Mouse (Mus musculus): Measurements from ENCODE around the gene Cipc. TPM values are rescaled to one million over a fixed set of nuclear protein-coding genes. Genes with fewer than 3 reads are reported as not detected.

The Cipc gene
- polyA plus RNA-seq, 1 experiment from 2014 or later: 16.3 TPM

DNA sequence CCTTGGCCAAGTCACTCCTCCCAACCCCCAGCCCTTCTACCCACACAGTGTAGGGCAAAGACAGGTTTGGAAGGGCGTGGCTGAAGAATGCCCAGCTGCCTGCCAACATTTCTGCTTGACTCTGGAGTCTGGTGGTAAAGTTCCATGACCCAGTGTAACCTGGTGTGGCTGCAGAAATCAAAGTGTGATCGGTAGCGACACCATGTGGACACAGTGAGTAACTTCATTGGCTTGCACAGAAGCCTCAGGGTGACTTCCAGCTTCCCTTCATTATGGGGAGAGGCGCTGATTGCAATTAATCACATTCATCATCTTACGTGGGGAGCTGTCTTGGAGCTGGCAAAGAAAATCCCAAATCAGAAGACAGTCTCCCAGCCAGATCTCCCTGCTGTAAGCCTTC is 23.0 kb upstream of the Cipc start:
- no peak overlapping the region for H3K4me3 ChIP-seq (ENCODE audit: low read depth, low read length)
- DNase-seq (ENCODE audit: low spot score): peak; percentile 80
- H3K4me2 ChIP-seq (ENCODE audit: low read length): no peak overlapping the region

GRCm38 (mm10) chr12:86930934-86931729 is 15.7 kb upstream of the Cipc start:
- H3K4me3 ChIP-seq (ENCODE audit: low read depth, low read length): no peak overlapping the region
- WGBS: 75% methylated on average over 6 of the region's 6 CpGs
- H3K36me3 ChIP-seq (ENCODE audit: control insufficient read depth, insufficient read depth, low read length): no peaks in the 10 kb centered on the region
- H3K9ac ChIP-seq (ENCODE audit: low read length): no peak overlapping the region
- DNase-seq (ENCODE audit: low spot score) (no peak), ATAC-seq (replicated peaks; ENCODE audit: low FRiP score, low TSS enrichment, low read depth) (no peak)
- H3K4me2 ChIP-seq (ENCODE audit: low read length): no peak overlapping the region
- no peaks in the 10 kb centered on the region for H3K27me3 ChIP-seq (replicated peaks; ENCODE audit: control insufficient read depth, insufficient read depth, low read length)
- H3K9me3 ChIP-seq (ENCODE audit: control insufficient read depth, low read length): peaks cover 3% of the 10 kb centered on the region; the same call in 1 of the 2 replicates
- no peak overlapping the region for H3K27ac ChIP-seq (ENCODE audit: low read depth)
- H3K4me1 ChIP-seq (replicated peaks; ENCODE audit: control insufficient read depth, insufficient read depth, low read length): no peaks in the 10 kb centered on the region

More for the DNA sequence above, 23.0 kb upstream of the Cipc start:
- peaks cover 3% of the 10 kb centered on the region; the same call in 1 of the 2 replicates for H3K9me3 ChIP-seq (ENCODE audit: control insufficient read depth, low read length)
- no peaks in the 10 kb centered on the region for H3K27me3 ChIP-seq (replicated peaks; ENCODE audit: control insufficient read depth, insufficient read depth, low read length)
- 7% methylated on average over 5 of the region's 5 CpGs for WGBS
- ATAC-seq (replicated peaks; ENCODE audit: low FRiP score, low TSS enrichment, low read depth): peak; percentile 82
- H3K9ac ChIP-seq (ENCODE audit: low read length): no peak overlapping the region
- no peaks in the 10 kb centered on the region for H3K36me3 ChIP-seq (ENCODE audit: control insufficient read depth, insufficient read depth, low read length)
- peaks cover 5% of the 10 kb centered on the region; the same call in 1 of the 2 replicates for H3K4me1 ChIP-seq (replicated peaks; ENCODE audit: control insufficient read depth, insufficient read depth, low read length)
- H3K27ac ChIP-seq (ENCODE audit: low read depth): no peak overlapping the region

GRCm38 (mm10) chr12:86931919-86932574 is 14.8 kb upstream of the Cipc start:
- Histone ChIP-seq H3K4me3 (ENCODE audit: low read depth, low read length) (no peak overlapping the region), H3K36me3 (ENCODE audit: control insufficient read depth, insufficient read depth, low read length) (no peaks in the 10 kb centered on the region), H3K4me2 (ENCODE audit: low read length) (no peak overlapping the region), H3K27ac (ENCODE audit: low read depth) (no peak overlapping the region), H3K27me3 (replicated peaks; ENCODE audit: control insufficient read depth, insufficient read depth, low read length) (no peaks in the 10 kb centered on the region), H3K9ac (ENCODE audit: low read length) (no peak overlapping the region), H3K4me1 (replicated peaks; ENCODE audit: control insufficient read depth, insufficient read depth, low read length) (no peaks in the 10 kb centered on the region), H3K9me3 (ENCODE audit: control insufficient read depth, low read length) (peaks cover 3% of the 10 kb centered on the region; the same call in 1 of the 2 replicates)
- 17% methylated on average over 7 of the region's 7 CpGs for WGBS
- no peak for DNase-seq (ENCODE audit: low spot score)
- no peak for ATAC-seq (replicated peaks; ENCODE audit: low FRiP score, low TSS enrichment, low read depth)

DNA sequence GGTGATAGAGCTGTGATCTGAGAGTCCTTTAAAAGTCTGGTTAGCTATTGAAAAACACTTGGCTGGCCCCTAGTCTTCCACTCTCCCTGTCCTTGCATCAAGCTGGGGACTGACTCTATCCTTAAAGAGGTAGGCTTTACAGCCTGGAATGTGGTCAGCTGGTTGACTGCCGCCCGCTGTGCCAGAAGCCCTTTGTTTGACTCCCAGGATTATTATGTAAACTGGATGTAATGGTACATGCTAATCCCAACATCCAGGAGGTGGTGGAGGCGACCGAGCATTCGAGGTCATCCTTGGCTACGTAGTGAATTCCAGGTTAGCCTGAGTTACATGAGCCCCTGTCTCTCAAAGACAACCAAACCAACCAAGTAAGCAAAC is 14.3 kb upstream of the Cipc start:
- H3K36me3 ChIP-seq (ENCODE audit: control insufficient read depth, insufficient read depth, low read length): no peaks in the 10 kb centered on the region
- no peaks in the 10 kb centered on the region for H3K4me1 ChIP-seq (replicated peaks; ENCODE audit: control insufficient read depth, insufficient read depth, low read length)
- DNase-seq (ENCODE audit: low spot score): no peak
- no peak overlapping the region for H3K27ac ChIP-seq (ENCODE audit: low read depth)
- peaks cover 3% of the 10 kb centered on the region; the same call in 1 of the 2 replicates for H3K9me3 ChIP-seq (ENCODE audit: control insufficient read depth, low read length)
- WGBS: 33% methylated on average over 6 of the region's 6 CpGs
- no peak overlapping the region for H3K9ac ChIP-seq (ENCODE audit: low read length)
- no peak overlapping the region for H3K4me3 ChIP-seq (ENCODE audit: low read depth, low read length)
- no peak overlapping the region for H3K4me2 ChIP-seq (ENCODE audit: low read length)
- ATAC-seq (replicated peaks; ENCODE audit: low FRiP score, low TSS enrichment, low read depth): no peak
- H3K27me3 ChIP-seq (replicated peaks; ENCODE audit: control insufficient read depth, insufficient read depth, low read length): no peaks in the 10 kb centered on the region

DNA sequence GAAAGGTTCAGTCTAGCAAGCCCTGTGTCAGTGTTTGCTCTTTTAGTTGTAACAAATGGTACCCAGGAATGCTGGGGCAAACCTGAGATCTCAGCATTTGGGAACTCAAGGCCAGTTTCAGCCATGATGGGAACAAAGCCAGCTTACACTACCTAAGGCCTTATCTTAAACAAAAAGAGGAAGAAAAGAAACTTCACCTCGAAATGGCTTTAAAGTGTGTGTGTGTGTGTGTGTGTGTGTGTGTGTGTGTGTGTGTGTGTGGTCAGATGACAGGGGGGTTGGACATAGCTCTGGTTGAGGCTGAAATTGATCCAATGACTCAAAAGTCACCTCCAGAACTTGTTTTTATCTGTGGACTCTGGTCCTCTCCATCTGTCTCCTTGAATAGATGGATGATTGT is 12.1 kb upstream of the Cipc start:
- Histone ChIP-seq H3K4me3 (ENCODE audit: low read depth, low read length) (no peak overlapping the region), H3K9me3 (ENCODE audit: control insufficient read depth, low read length) (no peaks in the 10 kb centered on the region), H3K4me1 (replicated peaks; ENCODE audit: control insufficient read depth, insufficient read depth, low read length) (no peaks in the 10 kb centered on the region), H3K27me3 (replicated peaks; ENCODE audit: control insufficient read depth, insufficient read depth, low read length) (no peaks in the 10 kb centered on the region), H3K4me2 (ENCODE audit: low read length) (no peak overlapping the region), H3K36me3 (ENCODE audit: control insufficient read depth, insufficient read depth, low read length) (no peaks in the 10 kb centered on the region), H3K27ac (ENCODE audit: low read depth) (no peak overlapping the region), H3K9ac (ENCODE audit: low read length) (no peak overlapping the region)
- no peak for ATAC-seq (replicated peaks; ENCODE audit: low FRiP score, low TSS enrichment, low read depth)
- no peak for DNase-seq (ENCODE audit: low spot score)
- WGBS: 83% methylated on average over 1 of the region's 1 CpGs

DNA sequence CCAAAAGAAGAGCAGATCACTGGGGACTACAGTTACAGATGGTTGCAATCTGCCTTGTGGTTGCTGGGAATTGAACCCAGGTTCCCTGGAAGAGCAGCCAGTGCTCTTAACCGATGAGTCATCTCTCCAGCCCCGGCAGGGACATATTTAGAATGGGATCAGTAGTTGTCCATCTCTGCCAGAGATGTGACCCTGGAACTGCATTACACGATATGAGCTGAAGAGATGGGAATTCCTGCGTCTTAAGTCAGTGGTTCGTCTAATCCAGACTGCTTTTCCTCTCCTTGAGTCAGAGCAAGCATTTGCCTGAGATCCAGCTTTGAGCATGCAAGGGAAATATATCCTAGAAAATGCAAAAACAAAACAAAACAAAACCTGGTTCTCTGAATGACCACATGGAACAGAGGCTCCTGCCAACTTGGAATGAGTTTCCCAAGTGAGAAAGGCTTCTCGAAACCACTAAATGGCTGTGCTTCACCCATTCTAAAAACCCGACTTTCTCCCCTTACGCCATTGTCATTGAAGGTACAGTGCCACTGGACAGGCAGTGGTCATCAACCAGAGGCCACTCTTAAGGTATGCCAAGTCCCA is 11.1 kb upstream of the Cipc start:
- no peak overlapping the region for H3K4me2 ChIP-seq (ENCODE audit: low read length)
- H3K9ac ChIP-seq (ENCODE audit: low read length): no peak overlapping the region
- H3K4me1 ChIP-seq (replicated peaks; ENCODE audit: control insufficient read depth, insufficient read depth, low read length): no peaks in the 10 kb centered on the region
- H3K27me3 ChIP-seq (replicated peaks; ENCODE audit: control insufficient read depth, insufficient read depth, low read length): no peaks in the 10 kb centered on the region
- WGBS: 81% methylated on average over 8 of the region's 8 CpGs
- no peak overlapping the region for H3K4me3 ChIP-seq (ENCODE audit: low read depth, low read length)
- DNase-seq (ENCODE audit: low spot score): no peak
- ATAC-seq (replicated peaks; ENCODE audit: low FRiP score, low TSS enrichment, low read depth): no peak
- H3K36me3 ChIP-seq (ENCODE audit: control insufficient read depth, insufficient read depth, low read length): no peaks in the 10 kb centered on the region
- H3K27ac ChIP-seq (ENCODE audit: low read depth): no peak overlapping the region
- no peaks in the 10 kb centered on the region for H3K9me3 ChIP-seq (ENCODE audit: control insufficient read depth, low read length)

GRCm38 (mm10) chr12:86936587-86937343 is 10.1 kb upstream of the Cipc start:
- ATAC-seq (replicated peaks; ENCODE audit: low FRiP score, low TSS enrichment, low read depth): no peak
- Histone ChIP-seq H3K4me2 (ENCODE audit: low read length) (no peak overlapping the region), H3K9ac (ENCODE audit: low read length) (no peak overlapping the region), H3K4me1 (replicated peaks; ENCODE audit: control insufficient read depth, insufficient read depth, low read length) (no peaks in the 10 kb centered on the region), H3K9me3 (ENCODE audit: control insufficient read depth, low read length) (no peaks in the 10 kb centered on the region), H3K27ac (ENCODE audit: low read depth) (no peak overlapping the region), H3K27me3 (replicated peaks; ENCODE audit: control insufficient read depth, insufficient read depth, low read length) (no peaks in the 10 kb centered on the region), H3K4me3 (ENCODE audit: low read depth, low read length) (no peak overlapping the region), H3K36me3 (ENCODE audit: control insufficient read depth, insufficient read depth, low read length) (no peaks in the 10 kb centered on the region)
- WGBS: 78% methylated on average over 11 of the region's 11 CpGs
- no peak for DNase-seq (ENCODE audit: low spot score)

- Histone ChIP-seq H3K27me3 (replicated peaks; ENCODE audit: control insufficient read depth, insufficient read depth, low read length) (no peaks in the 10 kb centered on the region), H3K9ac (ENCODE audit: low read length) (no peak overlapping the region), H3K4me1 (replicated peaks; ENCODE audit: control insufficient read depth, insufficient read depth, low read length) (no peaks in the 10 kb centered on the region), H3K36me3 (ENCODE audit: control insufficient read depth, insufficient read depth, low read length) (no peaks in the 10 kb centered on the region), H3K4me3 (ENCODE audit: low read depth, low read length) (no peak overlapping the region), H3K27ac (ENCODE audit: low read depth) (no peak overlapping the region), H3K4me2 (ENCODE audit: low read length) (no peak overlapping the region), H3K9me3 (ENCODE audit: control insufficient read depth, low read length) (no peaks in the 10 kb centered on the region)
- 71% methylated on average over 9 of the region's 9 CpGs for WGBS
- no peak for DNase-seq (ENCODE audit: low spot score)
- no peak for ATAC-seq (replicated peaks; ENCODE audit: low FRiP score, low TSS enrichment, low read depth)
Measured at GRCm38 (mm10) chr12:86938571-86938970, 8.3 kb upstream of the Cipc start.

Measured in intestine, embryonic 14.5 days (tissue).